Mouse (Mus musculus): ENCODE data around the gene Bmp2k. TPM values are rescaled to one million over a fixed set of nuclear protein-coding genes. Genes with fewer than 3 reads are reported as not detected.

Bmp2k gene
- 10 to 100 TPM; 14.6 to 15.2 TPM for total RNA-seq (2021)
- long read RNA-seq, transcript Bmp2k-202 (14 exons, 3,244 nt) = major isoform, 5 of 9 reads
- long read RNA-seq, partial matches to known transcripts = 1 of 9 reads
- long read RNA-seq, other reads (novel, unspliced or antisense) = 3 of 9 reads

DNA sequence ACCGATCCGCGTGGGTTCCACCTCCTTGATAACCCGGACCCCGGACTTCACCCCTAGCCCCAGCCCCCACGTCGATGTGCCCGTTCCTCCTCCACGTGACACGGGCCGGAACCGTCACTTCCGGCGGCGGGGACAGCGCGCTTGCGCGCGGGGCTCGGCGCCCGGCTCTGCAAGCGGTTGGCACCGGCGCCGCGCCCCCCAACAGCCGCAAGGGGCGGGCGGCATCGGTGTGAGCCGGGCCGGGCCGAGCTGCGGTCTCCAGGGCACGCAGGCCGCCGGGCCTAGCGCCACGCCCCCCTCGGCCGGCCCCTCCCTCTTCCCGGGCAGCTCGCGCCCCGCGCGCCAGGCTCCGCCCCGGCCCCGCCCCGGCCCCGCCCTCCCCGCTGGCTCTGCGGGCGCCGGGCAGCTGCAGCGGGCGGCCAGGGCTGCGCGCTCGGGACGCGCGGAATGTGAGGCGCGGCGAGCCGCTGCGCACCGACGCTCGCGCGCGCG lies at the start of gene Bmp2k:
Bmp2k (plus strand) TSS at position 380 of the 492 bp plus-strand sequence.
- DNase-seq (ENCODE audit: low spot score in 2 of 2) = peak; percentile 86 to 90

DNA sequence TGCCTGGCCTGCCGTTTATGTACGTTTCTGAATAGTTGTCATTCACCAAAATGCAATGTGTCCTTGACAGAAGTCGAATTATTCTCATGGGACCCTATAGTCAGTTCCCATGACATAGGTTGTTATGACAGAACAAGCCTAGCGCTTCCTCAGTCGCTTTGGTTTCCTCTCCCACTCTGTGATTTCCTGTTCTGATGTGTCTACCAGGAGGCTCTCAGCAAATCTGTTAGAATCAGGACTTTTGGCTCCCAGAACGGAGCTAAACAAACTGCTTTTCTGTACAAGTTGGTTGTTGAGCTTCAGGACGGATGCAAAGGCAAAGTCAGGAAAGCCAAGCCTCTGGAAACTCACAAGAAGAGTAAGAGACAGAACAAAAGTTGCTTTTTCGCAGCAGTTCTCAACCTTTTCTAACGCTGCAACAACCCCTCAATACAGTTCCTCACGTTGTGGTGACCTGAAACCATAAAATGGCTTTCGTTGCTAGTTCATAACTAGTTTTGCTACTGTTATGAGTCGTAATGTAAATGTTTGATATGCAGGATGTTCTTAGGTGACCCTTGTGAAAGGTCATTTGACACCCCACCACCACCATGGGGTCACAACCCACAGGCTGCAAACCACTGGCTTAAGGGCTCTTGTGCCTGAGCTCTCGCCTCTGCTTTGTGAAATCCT lies 48.5 kb upstream of the Bmp2k start:
- no peak for DNase-seq (ENCODE audit: low spot score in 2 of 2)

DNA sequence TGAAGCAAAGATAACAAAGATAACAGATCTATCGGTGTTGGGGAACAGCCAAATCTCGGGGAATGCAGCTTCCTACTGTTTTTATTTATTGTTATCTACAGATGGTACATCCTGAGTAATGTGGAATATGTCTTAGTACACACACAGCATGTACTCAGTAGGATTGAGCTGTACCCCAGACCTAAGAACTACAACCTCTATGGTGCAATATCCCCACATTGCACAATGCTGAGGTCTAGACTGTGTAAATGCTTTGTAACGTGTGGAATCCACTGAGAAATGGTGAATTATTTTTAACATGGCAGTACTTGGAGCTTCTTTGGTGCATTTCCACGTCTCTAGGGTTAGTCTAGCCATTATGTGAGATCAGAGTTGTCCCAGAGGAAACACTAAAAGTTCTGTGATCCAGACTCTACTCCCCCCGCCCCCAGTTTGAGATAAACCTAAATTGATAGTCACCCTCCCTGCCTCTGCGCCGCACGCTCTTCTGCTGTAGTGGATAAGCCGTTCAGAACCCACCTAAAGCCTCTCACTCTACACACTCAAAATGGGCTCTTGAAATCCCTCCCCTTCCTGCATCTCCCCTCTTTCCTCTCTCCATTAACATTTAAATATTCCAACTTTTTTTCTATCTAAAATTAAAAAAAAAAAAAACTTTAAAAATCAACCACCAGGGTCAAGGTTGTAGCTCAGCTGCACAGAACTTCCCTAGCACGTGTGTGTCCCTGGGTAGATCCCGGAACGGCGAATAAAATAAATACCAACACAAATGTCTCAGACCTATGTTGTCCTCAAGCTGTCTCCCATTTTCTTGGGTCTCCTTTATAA lies 47.4 kb upstream of the Bmp2k start:
- DNase-seq (ENCODE audit: low spot score in 2 of 2) = no peak

DNA sequence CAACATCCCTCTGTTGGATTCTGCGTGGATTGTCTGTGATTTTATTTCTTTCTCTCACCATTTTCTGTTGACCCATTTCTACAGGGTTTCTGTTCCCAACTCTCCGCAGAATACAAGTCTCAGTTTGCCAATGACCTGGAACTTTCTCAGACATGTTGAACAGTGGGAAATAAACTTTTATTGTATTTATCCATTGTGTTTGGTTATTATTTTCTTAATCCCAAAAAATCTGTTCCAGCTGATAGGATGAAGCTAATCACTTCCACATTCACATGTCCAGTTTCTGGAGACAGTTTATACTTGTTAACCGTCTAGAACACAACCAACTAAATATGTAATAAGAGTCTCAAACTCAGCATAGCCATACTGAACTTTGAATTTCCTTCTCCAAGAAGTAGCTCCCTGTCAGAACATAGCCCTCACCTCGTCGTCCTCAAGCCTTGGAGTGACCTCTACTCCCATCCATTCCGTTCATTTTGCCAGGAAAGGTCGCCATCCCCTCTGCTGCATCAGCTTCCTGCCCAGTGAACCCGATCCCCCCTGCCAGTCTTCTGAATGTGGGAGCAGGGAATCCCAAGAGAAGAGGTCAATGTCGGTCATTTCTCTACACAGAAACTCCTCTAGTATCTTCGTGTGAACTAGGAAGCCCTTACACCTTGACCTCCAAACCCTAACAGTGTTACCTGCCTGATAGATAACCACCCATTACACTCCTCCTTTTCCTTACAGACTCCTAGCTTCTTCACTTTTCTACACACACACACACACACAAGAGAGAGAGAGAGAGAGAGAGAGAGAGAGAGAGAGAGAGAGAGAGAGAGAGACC lies 46.6 kb upstream of the Bmp2k start:
- no peak for DNase-seq (ENCODE audit: low spot score in 2 of 2)

DNA sequence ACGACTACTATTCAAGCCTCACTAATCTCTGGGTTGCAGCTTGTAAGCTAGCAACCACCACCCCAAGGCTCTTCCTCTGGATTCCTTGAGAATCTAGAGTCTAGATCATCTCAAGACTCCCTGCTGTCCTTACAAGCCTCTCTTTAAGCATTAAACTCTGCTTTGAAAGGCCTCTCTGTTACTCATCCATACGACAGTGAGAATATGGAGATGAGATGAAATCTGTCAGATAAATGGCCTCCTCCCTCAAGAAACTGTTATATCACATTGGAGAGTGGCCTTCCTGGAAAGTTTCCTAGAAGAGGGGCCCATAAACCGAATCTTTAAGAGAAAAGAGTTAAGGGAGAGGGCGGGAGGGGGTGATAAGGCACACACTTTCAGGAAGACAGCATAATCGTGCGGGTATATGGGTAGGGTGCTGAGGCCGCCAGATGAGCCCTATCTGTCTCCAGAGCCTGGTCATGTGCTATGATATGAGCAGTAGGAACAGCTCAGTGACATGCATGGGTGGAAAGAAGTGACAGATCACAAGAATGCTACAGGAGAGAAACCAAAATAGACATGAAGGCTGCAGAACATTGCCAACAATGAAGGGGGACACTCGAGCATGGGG lies 45.9 kb upstream of the Bmp2k start:
- no peak for DNase-seq (ENCODE audit: low spot score in 2 of 2)

DNA sequence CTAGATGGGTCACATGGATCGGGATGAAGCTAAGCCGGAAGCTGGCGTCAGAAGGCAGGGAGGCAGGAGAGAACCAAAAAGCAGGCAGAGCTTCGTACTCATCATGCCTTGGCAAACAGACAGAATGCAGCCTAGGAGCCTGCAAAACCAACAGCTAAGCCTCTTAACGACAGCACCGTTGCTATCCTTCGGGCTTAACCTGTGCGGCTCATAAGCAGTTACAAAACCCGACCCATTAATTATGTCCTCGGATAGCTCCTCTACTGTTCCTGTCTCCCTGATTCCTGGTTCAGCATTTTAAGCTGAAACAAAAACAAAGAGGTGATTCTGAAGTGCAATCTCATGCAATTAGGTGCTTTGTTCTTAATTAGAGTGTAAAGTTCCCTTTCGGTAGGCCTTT lies 43.4 kb upstream of the Bmp2k start:
- peak; percentile 26 to 35 for DNase-seq (ENCODE audit: low spot score in 2 of 2)

DNA sequence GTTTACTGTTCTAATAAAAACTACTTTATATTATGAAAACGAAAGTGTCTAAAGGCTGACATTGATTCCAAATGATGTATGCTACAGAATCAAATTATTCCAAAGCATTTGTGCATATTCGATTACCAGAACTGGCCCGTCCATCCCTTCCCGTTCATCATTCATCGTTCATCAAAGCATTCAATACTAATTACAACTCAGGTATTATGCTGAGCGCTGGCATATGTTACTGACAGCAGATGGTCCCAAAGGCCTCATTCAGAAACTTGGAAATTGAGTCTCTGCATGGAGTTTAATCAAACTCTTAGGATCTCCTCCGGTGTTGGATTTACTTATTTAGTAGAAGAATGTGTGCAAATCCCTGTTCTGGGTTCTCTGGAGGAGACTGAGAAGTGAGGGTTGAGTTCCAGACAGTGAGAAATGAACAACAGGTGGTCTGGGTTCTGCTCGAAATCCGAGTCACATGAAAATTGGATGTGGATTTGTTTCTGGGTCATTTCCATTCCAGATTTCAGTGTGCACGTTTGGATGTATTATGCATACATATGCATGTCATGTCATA lies 42.9 kb upstream of the Bmp2k start:
- no peak for DNase-seq (ENCODE audit: low spot score in 2 of 2)

DNA sequence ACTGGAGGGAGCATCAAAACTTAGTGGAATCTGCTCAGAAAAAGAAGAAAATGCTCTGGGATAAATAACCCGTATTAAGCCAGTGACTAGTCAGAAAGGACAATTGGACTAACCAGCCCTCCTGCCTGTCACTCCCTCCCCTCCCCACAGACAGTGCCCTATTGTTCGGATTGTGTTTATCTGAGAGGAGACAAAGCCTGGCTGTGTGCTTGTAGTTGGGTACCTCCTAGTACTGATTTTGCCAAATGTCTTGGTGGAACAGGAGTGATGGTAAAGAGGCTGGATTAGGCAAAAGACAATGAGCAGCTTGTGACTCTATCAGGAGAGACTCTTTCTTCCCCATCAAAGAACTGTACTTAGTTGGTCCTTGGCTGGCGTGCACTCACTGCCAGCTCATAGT lies 40.6 kb upstream of the Bmp2k start:
- DNase-seq (ENCODE audit: low spot score in 2 of 2) = no peak

DNA sequence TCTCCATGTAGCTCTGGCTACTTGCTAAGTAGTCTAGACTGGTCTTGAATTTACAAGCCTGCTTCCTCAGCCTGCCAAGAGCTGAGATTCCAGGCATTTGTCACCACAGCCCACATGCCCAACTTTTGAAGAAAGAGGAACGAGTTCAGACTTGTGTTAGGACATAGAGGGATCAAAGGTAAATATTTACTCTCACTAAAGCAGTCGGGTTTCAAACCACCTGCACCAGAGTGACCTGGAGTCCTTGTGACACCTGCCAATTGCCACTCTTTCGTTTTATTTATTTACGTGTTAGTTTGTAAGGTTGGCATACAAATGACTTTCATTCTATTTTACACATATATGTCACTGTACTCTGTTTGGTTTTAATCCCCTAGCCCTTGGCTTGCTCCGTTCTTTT lies 36.4 kb upstream of the Bmp2k start:
- no peak for DNase-seq (ENCODE audit: low spot score in 2 of 2)

DNA sequence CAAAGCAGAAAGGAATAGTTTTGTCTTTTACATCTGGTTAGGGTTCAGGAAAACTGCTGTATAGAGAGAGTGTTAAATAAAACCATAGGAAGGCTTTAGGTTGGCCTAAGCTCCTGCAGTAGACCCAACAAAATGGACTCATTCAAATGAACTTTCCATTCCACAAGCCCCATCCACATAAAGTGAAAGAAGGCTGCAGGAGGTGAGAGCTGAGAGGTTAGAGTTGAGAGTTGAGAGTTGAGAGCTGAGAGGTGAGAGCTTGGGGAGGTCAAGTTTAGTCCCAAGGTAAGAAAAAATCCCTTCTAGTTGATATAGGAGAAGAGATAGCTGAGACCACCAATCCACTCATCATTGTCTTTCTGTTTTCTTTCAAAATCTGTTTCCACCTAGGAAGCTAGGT lies 35.6 kb upstream of the Bmp2k start:
- no peak for DNase-seq (ENCODE audit: low spot score in 2 of 2)

DNA sequence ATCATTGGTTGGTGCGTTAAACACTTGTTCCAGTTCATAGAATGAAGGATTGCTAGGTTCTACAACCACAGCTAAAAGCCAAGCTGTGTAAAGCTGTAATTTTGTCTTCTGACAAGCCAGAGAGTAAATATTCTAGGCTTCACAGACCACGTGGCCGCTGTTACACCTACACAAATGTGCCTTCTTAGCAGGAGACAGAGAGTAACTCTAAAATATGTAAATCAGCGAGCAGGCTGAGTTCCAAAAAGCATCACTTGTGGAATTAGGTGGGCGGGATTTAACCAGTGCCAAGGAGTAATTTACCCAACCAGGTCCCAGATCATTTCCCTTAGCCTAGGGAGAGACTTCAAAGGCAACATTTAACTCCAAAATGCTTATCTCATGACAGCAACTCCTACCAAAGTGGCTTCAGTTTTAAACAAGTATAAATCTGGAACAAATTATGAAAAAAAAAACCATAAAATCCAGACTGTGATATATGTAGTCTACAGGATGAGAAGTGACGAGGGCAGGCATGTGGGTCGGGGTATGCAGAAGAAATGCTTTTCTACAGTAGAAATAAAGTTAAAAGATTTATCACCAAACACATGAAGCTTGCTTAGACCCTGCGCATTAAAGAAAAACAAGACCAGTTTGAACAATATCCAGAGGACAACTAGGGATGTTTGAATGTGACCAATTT lies 35.1 kb upstream of the Bmp2k start:
- no peak for DNase-seq (ENCODE audit: low spot score in 2 of 2)

DNA sequence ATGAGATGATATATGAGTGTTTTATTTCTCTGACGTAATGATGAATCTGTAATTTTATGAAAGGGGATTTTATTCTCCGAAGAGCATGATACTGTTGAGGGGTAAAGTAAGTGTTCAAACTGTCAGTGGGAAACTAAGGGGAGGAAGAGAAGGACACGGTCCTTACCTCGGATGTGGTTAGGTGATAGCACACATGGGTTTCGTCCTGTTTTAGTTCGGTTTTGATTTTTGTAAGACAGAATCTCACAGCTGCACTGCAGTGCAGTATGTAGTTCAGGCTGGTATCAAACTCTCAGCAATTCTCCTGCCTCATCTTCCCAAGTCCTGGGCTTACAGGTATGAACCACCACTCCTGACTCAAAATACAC lies 34.6 kb upstream of the Bmp2k start:
- no peak for DNase-seq (ENCODE audit: low spot score in 2 of 2)

DNA sequence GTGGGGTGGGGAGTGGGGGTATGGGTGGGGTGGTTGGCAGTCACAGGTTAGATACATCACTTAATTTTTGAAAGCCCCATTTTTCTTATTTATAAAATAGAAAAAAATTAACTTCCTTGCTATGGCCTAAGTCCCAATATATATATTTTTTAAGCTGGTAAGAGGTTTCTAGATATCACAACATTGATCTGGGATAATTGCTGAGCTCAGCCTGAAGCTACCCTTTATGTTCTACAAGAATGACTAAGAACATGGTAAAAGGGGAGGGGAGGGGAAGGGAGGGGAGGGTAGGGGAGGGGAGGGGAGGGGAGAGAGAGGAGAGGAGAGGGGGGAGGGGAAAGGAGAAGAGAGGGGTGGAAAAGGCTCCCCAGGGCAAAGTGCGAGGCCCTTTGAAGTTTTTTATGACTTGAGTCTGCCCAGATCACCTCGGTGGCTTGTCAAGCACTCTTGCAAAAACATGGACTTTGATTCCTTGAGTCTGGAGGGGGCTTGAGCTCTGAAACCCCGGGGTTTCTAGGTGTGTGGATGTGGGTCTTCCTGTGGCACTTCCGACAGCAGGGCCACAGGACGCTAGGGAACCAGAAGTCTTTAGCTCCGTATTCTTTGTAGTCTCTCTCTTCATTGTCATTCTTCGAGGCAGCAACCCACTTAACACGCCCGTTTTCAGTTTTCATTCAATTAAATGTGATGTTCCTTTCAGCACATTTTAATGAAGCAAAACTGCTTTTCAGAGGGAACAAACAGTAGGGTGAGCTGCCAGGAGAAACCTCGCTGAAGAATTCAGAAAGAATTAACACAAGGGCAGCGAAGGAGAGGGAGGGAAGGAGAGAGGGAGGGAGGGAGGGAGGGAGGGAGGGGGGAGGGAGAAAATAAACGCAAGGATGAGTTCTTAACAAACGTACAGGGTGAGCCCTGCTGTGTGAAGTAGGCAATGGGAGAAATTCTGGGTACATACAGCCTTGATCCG lies 33.1 kb upstream of the Bmp2k start:
- no peak for DNase-seq (ENCODE audit: low spot score in 2 of 2)

DNA sequence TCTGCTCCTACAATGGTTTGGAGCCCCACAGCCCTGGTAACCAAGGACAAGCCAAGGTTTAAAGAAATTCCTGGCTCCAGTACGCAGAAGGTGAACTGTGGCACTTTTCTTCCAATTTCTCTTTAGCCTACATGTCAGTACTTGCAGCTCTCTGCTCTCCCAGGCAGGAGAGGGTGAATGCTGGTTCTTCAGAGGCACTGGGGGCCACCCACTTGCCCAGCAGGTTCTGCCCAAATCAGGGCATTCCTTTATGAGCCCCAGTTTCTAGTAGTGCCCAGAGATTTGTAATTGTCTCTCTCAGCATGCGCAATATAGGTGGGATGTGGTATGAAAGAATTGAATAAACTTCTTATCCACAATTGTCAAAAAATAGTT lies 32.5 kb upstream of the Bmp2k start:
- no peak for DNase-seq (ENCODE audit: low spot score in 2 of 2)

DNA sequence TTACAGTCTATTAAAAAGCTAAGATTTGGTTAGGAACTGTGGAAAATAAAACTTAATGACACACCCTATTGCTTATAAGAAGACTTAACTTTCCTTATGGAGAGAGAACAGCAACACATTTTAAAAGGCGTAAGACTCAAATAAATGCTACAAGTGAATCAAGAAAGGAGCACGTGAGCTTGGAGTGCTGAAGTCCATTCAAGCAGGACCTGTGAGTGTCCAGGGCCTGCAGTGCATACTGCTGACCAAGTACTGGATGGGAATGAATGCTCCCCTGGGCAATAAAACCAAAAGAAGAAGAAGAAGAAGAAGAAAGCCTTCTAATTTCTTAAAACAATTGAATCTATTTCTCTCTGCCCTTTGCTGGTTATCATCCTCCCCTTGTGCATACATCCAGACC lies 32.0 kb upstream of the Bmp2k start:
- DNase-seq (ENCODE audit: low spot score in 2 of 2) = no peak

DNA sequence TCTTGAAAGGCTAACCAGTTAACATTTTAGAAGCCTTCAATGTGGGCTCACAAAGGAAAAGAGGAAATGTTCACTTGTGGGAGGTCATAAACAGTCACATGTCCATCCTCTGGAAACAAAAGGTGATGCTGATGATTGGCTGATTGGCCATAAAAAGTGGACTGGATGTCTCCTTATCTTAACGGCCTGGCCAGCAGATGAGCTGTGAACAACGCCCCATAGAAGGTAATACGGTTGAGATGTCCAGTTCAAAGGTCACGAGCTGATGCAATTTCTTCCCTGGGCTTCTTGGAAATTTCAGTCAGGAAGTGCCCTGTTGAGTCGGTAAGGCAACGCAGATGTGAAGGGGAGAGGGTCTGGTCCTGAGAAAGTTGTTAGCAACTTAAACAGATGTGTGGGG lies 28.9 kb upstream of the Bmp2k start:
- no peak for DNase-seq (ENCODE audit: low spot score in 2 of 2)

DNA sequence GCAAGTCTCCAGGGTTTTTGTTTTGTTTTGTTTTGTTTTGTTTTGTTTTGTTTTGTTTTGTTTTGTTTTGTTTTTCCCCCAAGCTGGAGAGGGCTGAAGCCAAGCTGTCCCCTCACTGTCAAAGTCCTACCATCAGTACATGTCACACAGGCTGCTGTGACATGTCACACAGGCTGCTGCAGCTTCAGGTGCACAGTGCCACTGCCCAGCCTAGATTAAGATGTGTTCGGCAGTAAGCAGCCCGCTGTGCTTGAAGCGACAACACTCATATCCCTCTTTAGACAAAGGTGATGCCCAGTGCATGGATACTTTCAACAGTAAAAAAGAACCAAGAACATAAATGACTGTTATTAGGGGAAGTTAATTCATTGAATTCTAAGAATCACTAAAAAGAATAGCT lies 28.5 kb upstream of the Bmp2k start:
- no peak for DNase-seq (ENCODE audit: low spot score in 2 of 2)

DNA sequence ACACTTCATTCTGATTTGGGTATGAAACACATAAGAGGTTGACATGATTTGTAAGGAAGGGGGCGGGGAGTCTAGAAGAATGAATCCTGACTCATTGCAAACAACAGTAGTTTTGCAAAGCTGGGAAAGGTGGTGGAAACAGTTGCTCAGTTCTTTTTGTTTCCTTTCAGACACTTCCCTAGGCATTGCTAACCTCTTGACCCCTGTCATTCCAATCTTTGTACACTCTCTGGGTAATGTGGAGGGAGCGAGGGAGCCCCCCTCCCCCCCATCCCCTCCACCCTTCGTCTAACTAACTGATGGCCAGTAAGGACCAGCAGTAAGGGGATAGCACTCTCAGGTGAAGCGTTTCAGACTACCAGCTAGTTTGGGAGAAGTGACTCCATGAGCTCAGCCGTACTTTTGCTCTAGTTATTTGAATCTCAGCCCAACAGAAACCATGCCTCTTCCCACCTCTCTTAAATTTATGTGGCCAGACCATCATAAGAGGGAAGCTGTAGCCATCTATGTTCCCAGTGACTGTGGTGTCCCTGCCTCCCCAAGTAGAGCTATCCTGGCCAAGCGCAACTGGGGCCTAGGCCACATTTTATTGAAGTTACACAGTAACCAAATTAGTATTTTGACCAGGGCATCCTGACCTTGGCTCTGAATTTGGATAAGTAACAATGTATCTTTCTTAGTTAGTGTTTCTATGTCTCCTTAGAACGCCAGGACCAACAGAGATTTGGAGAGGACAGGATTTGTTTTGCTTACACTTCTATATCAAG lies 27.6 kb upstream of the Bmp2k start:
- DNase-seq (ENCODE audit: low spot score in 2 of 2) = no peak
